Mouse (Mus musculus) heart, embryonic 14.5 days (tissue): Measurements from ENCODE around the gene Igtp. TPM values are rescaled to one million over a fixed set of nuclear protein-coding genes. Genes with fewer than 3 reads are reported as not detected.
"Not testable (repeated sequence)": the region's sequence is repeated elsewhere in the genome, so short reads cannot be mapped to it uniquely, and the experiment has no call there.

Experiments used
- ATAC-seq: fragments of 200-750 bp; cut with Nextera tagmentation; 2 replicates; pipeline ENCODE4 v1.8.0; 2017; ENCODE audit warnings: low read depth, moderate TSS enrichment; ENCODE audit not compliant: insufficient number of reproducible peaks, insufficient read depth, low FRiP score
- H3K27ac ChIP-seq, 2 experiments: fragments of 200-500 bp in 1 of 2; fragments of 300-500 bp in 1 of 2; sonication (generic) in 1 of 2; replicated peaks in 1 of 2; 2 replicates each; pipeline ENCODE4 v1.5.1; 2012 to 2014; ENCODE audit warnings: low read depth in 2 of 2, low read length in 2 of 2, control low read depth in 1 of 2, mild to moderate bottlenecking in 1 of 2, mixed read lengths in 1 of 2; ENCODE audit not compliant: control insufficient read depth in 1 of 2, insufficient read depth in 1 of 2
- H3K27me3 ChIP-seq: fragments of 300-500 bp; sonication (generic); 2 replicates; pipeline ENCODE4 v1.6.1; 2014; ENCODE audit warnings: mild to moderate bottlenecking, low read length, control low read depth; ENCODE audit not compliant: control insufficient read depth, insufficient read depth
- H3K36me3 ChIP-seq: fragments of 300-500 bp; sonication (generic); 2 replicates; pipeline ENCODE4 v1.6.1; 2014; ENCODE audit warnings: mild to moderate bottlenecking, control low read depth, low read length, mixed read lengths; ENCODE audit not compliant: control insufficient read depth, insufficient read depth
- H3K4me1 ChIP-seq, 2 experiments: fragments of 200-500 bp in 1 of 2; fragments of 300-500 bp in 1 of 2; sonication (generic) in 1 of 2; 2 replicates each; pipeline ENCODE4 v1.6.1; 2012 to 2014; ENCODE audit warnings: low read length in 2 of 2, control low read depth in 1 of 2, mixed read lengths in 1 of 2; ENCODE audit not compliant: control insufficient read depth in 2 of 2, insufficient read depth in 2 of 2
- H3K4me2 ChIP-seq: fragments of 300-500 bp; sonication (generic); 2 replicates; pipeline ENCODE4 v1.6.1; 2014; ENCODE audit warnings: mild to moderate bottlenecking, low read length
- H3K4me3 ChIP-seq, 2 experiments: fragments of 200-500 bp in 1 of 2; fragments of 300-500 bp in 1 of 2; sonication (generic) in 1 of 2; 2 replicates each; pipeline ENCODE4 v1.5.1; 2012 to 2014; ENCODE audit warnings: low read length in 2 of 2, mild to moderate bottlenecking in 2 of 2, control low read depth in 1 of 2, low read depth in 1 of 2, moderate library complexity in 1 of 2; ENCODE audit not compliant: control insufficient read depth in 1 of 2, insufficient read depth in 1 of 2
- H3K9ac ChIP-seq: fragments of 300-500 bp; sonication (generic); 2 replicates; pipeline ENCODE4 v1.6.1; 2014; ENCODE audit warnings: mild to moderate bottlenecking, low read length
- H3K9me3 ChIP-seq: fragments of 300-500 bp; sonication (generic); 2 replicates; pipeline ENCODE4 v1.6.1; 2016; ENCODE audit warnings: low read length, control low read depth; ENCODE audit not compliant: control insufficient read depth
- WGBS: fragments of 180-500 bp; shearing (Covaris S2); extraction: QIAGEN DNeasy Blood & Tissue Kit; methylation state at CpG from one replicate; pipeline ENCODE4 v1.1.7; 2014; 5-methylcytosine and 5-hydroxymethylcytosine counted together
- polyA plus RNA-seq: library from polyadenylated mRNA; unstranded; fragments of >200 nt; fragmentation: Nextera tagmentation; extraction: Ambion mirVana; gene quantifications from 2 replicates; pipeline ENCODE4 v1.2.1, GENCODE M21; 2014

The Igtp gene
- polyA plus RNA-seq, 1 experiment from 2014 or later = 6.2 TPM

DNA sequence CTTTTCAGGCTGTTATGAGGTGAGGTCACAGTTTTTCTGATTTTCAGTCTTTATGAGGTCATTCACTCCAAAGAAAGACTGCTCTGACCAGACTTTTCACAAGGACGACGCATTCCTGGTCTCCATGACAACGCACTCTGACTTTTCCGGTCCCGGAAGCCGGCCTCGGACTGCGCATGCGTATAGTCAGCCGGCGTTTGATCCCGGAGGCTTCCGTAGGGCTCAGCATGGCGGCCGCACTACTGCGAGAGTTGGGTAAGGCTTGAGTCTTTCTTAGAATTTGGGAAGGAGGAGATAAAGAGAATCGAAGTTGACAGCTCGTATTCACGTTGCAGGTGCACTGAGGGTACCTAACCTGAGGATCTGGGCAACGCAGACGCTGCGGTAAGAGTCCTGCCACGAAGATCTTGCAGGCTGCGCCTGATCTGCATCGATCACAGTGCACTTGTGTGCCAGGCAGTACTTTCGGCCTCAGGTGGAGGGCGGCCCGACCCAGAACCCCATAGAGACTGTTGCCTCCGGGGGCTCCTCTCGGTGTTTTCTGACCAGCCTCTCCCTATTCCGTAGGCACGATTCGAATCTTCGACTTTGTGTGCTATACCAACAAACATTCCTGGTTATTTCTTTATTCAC is 27.8 kb upstream of the Igtp start, which contains the start of gene Mrpl22:
Gene Mrpl22, plus strand, starts transcription at position 203 of the 633 bp plus-strand sequence.
- H3K4me1 ChIP-seq = peaks cover 0 to 14% of the 10 kb centered on the region in 2 experiments; a peak in 3 of 4 replicates
- H3K36me3 ChIP-seq = peaks cover 41% of the 10 kb centered on the region
- H3K9ac ChIP-seq = peak within 1 kb of the TSS; percentile 84
- peak within 1 kb of the TSS; percentile 85 for H3K4me2 ChIP-seq
- no peaks in the 10 kb centered on the region for H3K9me3 ChIP-seq
- H3K4me3 ChIP-seq = peak within 1 kb of the TSS; percentile 74 to 80
- H3K27ac ChIP-seq = peak within 1 kb of the TSS; percentile 26 to 46; a peak in 3 of 4 replicates
- no peaks in the 10 kb centered on the region for H3K27me3 ChIP-seq
- peak; percentile 78 for ATAC-seq
- under 1% methylated on average over 34 of the region's 34 CpGs for WGBS

GRCm38 (mm10) chr11:58179563-58179962 is 19.8 kb upstream of the Igtp start:
- Histone ChIP-seq H3K27me3 (no peaks in the 10 kb centered on the region), H3K36me3 (peaks cover 47% of the 10 kb centered on the region), H3K4me3 (no peak overlapping the region), H3K4me2 (no peak overlapping the region), H3K4me1 (no peaks in the 10 kb centered on the region), H3K27ac (no peak overlapping the region), H3K9me3 (no peaks in the 10 kb centered on the region), H3K9ac (no peak overlapping the region)
- WGBS = 26% methylated on average over 3 of the region's 3 CpGs
- ATAC-seq = 0 out of 2 replicates have a peak, but pooled peaks have one; percentile 54

GRCm38 (mm10) chr11:58179986-58180385 is 19.4 kb upstream of the Igtp start:
- H3K27ac ChIP-seq, H3K27me3 ChIP-seq, H3K9ac ChIP-seq, H3K9me3 ChIP-seq, ATAC-seq, H3K4me3 ChIP-seq, H3K4me2 ChIP-seq, H3K4me1 ChIP-seq: not testable (repeated sequence)
- WGBS = 95% methylated on average over 6 of the region's 6 CpGs
- peaks cover 43% of the 10 kb centered on the region for H3K36me3 ChIP-seq

DNA sequence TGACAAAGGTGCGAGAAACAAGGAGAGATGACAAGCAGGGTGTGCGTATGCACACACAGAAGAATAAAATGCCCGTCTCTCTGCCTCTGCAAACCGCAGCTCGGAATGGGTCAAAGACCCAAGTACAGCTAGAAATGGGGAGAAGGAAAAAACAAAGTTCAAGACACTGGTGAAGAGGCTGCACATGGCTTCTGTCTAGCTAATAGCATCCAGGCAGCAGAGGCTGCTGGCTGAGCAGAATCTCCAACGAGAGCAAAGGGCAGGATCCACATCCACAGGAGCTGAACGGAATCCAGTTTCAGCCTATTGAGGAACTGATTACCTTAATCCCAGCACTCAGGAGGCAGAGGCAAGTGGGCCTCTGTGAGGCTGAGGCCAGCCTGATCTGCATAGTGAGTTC is 18.6 kb upstream of the Igtp start:
- no peak overlapping the region for H3K27ac ChIP-seq
- H3K4me1 ChIP-seq = no peaks in the 10 kb centered on the region
- H3K4me3 ChIP-seq = no peak overlapping the region
- H3K9ac ChIP-seq = no peak overlapping the region
- no peak overlapping the region for H3K4me2 ChIP-seq
- WGBS = 76% methylated on average over 7 of the region's 7 CpGs
- H3K27me3 ChIP-seq = no peaks in the 10 kb centered on the region
- peaks cover 35% of the 10 kb centered on the region for H3K36me3 ChIP-seq
- ATAC-seq = no peak
- H3K9me3 ChIP-seq = no peaks in the 10 kb centered on the region

DNA sequence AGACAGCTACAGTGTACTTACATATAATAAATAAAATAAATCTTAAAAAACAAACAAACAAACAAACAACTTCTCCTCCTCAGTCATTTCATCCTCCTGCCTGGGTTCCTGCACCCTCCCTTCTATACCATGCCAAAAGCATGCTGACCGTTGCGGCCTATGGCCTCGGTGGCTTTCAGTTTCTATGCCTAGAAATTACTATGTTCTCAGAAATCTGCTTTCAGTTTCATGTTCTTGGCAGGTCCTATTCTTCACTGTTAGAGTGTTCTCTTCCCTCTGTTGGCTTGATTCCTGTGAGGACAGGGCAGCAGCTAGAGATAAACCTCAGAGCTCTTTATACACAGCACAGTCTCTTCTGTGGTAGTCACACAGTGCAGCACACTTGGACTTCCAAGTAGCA is 15.8 kb upstream of the Igtp start:
- ATAC-seq = no peak
- WGBS = 94% methylated on average over 3 of the region's 3 CpGs
- peaks cover 8% of the 10 kb centered on the region for H3K36me3 ChIP-seq
- no peaks in the 10 kb centered on the region for H3K27me3 ChIP-seq
- H3K4me3 ChIP-seq = no peak overlapping the region
- H3K9me3 ChIP-seq = no peaks in the 10 kb centered on the region
- no peak overlapping the region for H3K27ac ChIP-seq
- H3K4me1 ChIP-seq = no peaks in the 10 kb centered on the region
- H3K4me2 ChIP-seq = no peak overlapping the region
- no peak overlapping the region for H3K9ac ChIP-seq

- no peaks in the 10 kb centered on the region for H3K27me3 ChIP-seq
- no peak overlapping the region for H3K4me3 ChIP-seq
- no peaks in the 10 kb centered on the region for H3K9me3 ChIP-seq
- WGBS = 88% methylated on average over 6 of the region's 6 CpGs
- peaks cover 6 to 15% of the 10 kb centered on the region in 2 experiments for H3K4me1 ChIP-seq
- H3K36me3 ChIP-seq = no peaks in the 10 kb centered on the region
- no peak for ATAC-seq
- no peak overlapping the region for H3K4me2 ChIP-seq
- no peak overlapping the region for H3K27ac ChIP-seq
- H3K9ac ChIP-seq = no peak overlapping the region
Measured at GRCm38 (mm10) chr11:58189675-58190074, 9.7 kb upstream of the Igtp start.

GRCm38 (mm10) chr11:58193326-58193725 is 6.0 kb upstream of the Igtp start:
- Histone ChIP-seq H3K27me3 (no peaks in the 10 kb centered on the region), H3K4me3 (no peak overlapping the region), H3K9me3 (no peaks in the 10 kb centered on the region), H3K36me3 (no peaks in the 10 kb centered on the region), H3K4me2 (peak overlapping the region; percentile 43), H3K27ac (peak overlapping the region; percentile 54 to 70), H3K9ac (no peak overlapping the region), H3K4me1 (peaks cover 9 to 25% of the 10 kb centered on the region in 2 experiments)
- WGBS = 15% methylated on average over 3 of the region's 3 CpGs
- ATAC-seq = peak; percentile 57; the same call in 1 of the 2 replicates
